Mouse (Mus musculus) embryonic fibroblast, embryonic 13.5 days (primary cell): ENCODE data around the gene Mcl1. TPM values are rescaled to one million over a fixed set of nuclear protein-coding genes. Genes with fewer than 3 reads are reported as not detected.
A peak's percentile ranks its signal among the peaks of the same experiment; 100 is the strongest.
"Not testable (repeated sequence)": the region's sequence is repeated elsewhere in the genome, so short reads cannot be mapped to it uniquely, and the experiment has no call there.

Source experiments
- H3K27ac ChIP-seq: 2 replicates; pipeline ENCODE4 v1.5.1; 2012; ENCODE audit warnings: low read length, control low read depth, inconsistent platforms; ENCODE audit not compliant: insufficient read depth
- H3K4me1 ChIP-seq: 2 replicates; pipeline ENCODE4 v1.6.1; 2011; ENCODE audit warnings: low read length; ENCODE audit not compliant: control insufficient read depth, insufficient read depth
- H3K4me3 ChIP-seq: 2 replicates; pipeline ENCODE4 v1.5.1; 2011; ENCODE audit warnings: mild to moderate bottlenecking, control low read depth, low read length; ENCODE audit not compliant: insufficient read depth
- CTCF ChIP-seq: IDR thresholded peaks from 2 replicates; pipeline ENCODE4 v1.5.1; 2011; ENCODE audit warnings: mild to moderate bottlenecking, control low read depth, low read length, moderate library complexity, borderline replicate concordance; ENCODE audit not compliant: insufficient read depth
- POLR2A ChIP-seq: IDR thresholded peaks from 2 replicates; pipeline ENCODE4 v1.6.1; 2011; ENCODE audit warnings: low read depth, mild to moderate bottlenecking, control low read depth, low read length, moderate library complexity
- polyA plus RNA-seq: library from polyadenylated mRNA; stranded (reverse); fragments of >200 nt; gene quantifications from 2 replicates; pipeline ENCODE4 v1.2.4, GENCODE M21; 2011; ENCODE audit warnings: low read depth; ENCODE audit not compliant: missing spikeins, insufficient read length

Mcl1 gene
- polyA plus RNA-seq, 1 experiment, result 118 TPM

DNA sequence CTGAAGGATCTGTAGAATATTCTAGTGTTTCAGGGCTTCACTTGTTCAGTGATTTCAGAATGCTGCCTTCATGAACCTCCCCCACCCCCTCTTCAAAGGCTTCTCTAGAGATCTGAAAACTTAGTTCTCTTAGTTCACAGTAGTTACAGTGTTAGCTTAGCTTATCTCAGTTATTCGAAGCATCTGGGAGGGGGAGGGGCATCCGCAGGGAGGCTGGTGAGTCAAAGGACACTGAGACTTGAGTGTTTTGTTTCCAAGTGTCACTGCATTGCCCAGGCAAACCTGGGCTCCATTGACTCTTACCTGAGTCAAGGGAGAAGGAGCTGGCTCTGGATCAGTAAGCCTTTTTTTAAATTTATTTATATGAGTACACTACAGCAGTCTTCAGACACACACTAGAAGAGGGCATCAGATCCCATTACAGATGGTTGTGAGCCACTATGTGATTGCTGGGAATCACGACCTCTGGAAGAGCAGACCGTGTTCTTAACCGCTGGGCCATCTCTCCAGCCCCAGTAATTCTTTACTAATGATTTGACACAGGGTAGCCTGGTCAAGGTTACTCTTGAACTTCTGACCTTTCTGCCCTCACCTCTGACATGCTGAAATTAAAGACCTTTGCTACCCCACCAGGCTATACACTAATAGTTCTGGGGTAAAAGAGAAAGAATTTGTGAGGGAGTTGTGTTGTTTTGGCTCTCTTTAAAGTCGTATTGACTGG is 7.7 kb downstream of the Mcl1 start:
- no peak overlapping the region for H3K4me3 ChIP-seq
- H3K27ac ChIP-seq, result peak overlapping the region; percentile 98
- peaks cover 39% of the 10 kb centered on the region for H3K4me1 ChIP-seq
- TF ChIP-seq POLR2A, result 0 out of 2 replicates have a peak, but pooled peaks have one; percentile 10
- no peak for TF ChIP-seq CTCF

DNA sequence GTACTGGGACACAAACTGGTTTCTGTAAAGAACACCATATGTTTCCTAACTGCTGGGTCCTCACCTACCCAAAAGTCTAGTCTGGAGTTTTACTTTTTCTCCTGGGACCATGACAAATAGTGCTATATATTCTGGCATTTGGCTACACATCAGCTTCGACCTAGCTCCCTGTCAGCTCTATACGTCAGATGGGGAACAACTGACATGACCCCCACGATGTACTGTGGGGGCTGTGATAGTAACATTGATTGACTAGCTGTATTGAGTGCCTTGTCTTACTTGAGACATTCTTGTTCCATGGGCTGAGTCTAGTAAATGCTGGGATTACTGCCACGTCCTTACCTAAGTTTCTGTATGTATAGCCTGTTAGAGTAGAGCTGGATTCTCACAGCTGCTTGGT is 8.9 kb downstream of the Mcl1 start:
- TF ChIP-seq POLR2A (0 out of 2 replicates have a peak, but pooled peaks have one; percentile 20), CTCF (no peak)
- Histone ChIP-seq H3K27ac (peak overlapping the region; percentile 98), H3K4me1 (peaks cover 42% of the 10 kb centered on the region), H3K4me3 (no peak overlapping the region)

DNA sequence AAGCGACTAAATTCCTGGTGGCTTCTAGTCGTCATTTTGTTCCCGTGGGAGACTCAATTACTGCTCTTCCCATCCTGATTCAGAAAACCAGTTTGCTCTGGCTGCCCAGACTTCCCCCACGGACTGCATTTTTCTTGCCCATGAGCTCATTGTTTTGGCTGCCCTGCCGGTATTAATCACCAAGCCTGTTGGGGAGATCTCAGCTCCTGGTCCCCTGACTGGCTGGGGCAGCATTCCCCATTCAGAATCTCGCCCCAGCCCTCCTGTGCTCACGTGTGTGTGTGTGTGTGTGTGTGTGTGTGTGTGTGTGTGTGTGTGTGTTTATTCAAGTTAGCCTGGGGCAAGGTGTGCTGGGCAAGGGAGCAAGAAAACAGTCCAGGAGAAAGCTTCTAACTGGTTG is 9.4 kb downstream of the Mcl1 start:
- no peak overlapping the region for H3K4me3 ChIP-seq
- TF ChIP-seq CTCF (no peak), POLR2A (no peak)
- H3K4me1 ChIP-seq, result peaks cover 43% of the 10 kb centered on the region
- peak overlapping the region; percentile 98 for H3K27ac ChIP-seq

DNA sequence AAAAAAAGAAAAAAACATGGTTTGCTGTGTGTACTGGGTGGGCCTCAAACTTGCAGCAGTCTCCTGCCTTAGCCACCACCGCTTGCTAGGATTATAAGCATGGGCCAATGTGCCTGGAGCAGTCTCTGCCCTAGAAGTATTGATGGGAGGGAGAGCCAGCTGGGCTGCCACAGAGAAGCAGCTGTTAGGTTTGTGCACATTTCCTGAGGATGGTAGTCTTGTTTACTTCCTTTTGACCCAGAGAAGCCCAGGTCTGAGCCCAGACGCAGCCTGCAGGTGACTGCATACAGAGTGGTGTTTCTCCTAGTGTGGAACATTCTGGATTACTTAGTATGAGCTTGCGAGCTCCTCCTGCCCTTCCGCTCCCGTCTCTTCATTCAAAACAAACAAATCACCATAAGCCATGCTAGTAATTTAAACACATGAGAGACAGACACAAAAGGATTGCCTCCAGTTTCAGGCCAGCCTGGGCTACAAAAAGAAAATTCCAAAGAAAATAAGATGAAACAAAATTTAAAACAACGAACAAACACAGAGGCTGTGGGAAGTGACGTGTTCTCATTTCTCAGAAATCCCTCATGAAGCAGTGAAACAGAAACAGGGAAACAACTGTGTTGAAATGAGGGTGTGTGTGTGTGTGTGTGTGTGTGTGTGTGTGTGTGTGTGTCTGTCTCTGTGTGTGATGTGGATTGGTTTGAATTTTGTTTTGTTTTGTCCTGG is 10.2 kb downstream of the Mcl1 start:
- H3K4me1 ChIP-seq, result peaks cover 40% of the 10 kb centered on the region
- no peak overlapping the region for H3K4me3 ChIP-seq
- peak overlapping the region; percentile 57 for H3K27ac ChIP-seq
- TF ChIP-seq CTCF, result no peak
- no peak for TF ChIP-seq POLR2A

GRCm38 (mm10) chr3:95669309-95669665 is 10.7 kb downstream of the Mcl1 start:
- Histone ChIP-seq H3K4me1 (peaks cover 37% of the 10 kb centered on the region), H3K4me3 (no peak overlapping the region), H3K27ac (0 out of 2 replicates have a peak overlapping the region, but pooled peaks have one; percentile 3)
- TF ChIP-seq POLR2A (no peak), CTCF (no peak)

DNA sequence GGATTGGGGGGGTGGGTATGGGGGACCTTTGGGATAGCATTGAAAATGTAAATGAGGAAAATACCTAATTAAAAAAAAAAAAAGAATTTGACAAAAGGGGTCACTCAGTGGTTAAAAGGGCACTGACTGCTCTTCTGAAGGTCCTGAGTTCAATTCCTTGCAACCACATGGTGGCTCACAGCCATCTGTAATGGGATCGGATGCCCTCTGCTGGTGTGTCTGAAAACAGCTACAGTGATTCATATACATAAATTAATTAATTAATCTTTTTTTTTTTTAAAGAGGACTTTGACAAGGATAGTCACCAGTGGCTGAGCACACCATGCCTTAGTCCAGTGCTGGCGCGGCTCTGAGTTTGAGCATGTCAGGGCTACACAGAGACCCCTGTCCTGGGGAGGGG is 11.8 kb downstream of the Mcl1 start:
- H3K4me1 ChIP-seq, result peaks cover 39% of the 10 kb centered on the region
- not testable (repeated sequence) for H3K27ac ChIP-seq, H3K4me3 ChIP-seq

- no peak overlapping the region for H3K27ac ChIP-seq
- TF ChIP-seq CTCF (no peak), POLR2A (no peak)
- H3K4me1 ChIP-seq, result peaks cover 40% of the 10 kb centered on the region
- H3K4me3 ChIP-seq, result no peak overlapping the region
Measured at GRCm38 (mm10) chr3:95671201-95671600, 12.6 kb downstream of the Mcl1 start.

DNA sequence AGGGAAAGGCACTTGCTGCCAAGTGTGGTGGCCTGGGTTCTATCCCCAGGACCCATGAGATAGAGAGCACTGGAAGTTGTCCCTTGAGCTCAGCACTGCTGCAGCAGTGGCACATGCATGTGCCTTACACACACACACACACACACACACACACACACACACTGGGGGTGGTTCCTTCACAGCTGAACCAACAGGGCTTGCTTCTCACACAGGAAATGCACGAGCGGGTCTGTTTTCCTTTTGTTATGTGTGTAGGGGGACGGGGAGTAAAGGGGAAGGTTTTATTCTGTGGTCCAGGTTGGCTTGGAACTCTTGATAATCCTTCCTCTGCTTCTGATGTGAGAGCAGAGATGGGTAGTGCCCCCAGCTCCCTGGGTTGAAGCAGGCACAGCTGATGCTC is 13.9 kb downstream of the Mcl1 start:
- Histone ChIP-seq H3K27ac (peak overlapping the region; percentile 100), H3K4me3 (no peak overlapping the region), H3K4me1 (peaks cover 32% of the 10 kb centered on the region)
- TF ChIP-seq CTCF, result no peak
- 0 out of 2 replicates have a peak, but pooled peaks have one; percentile 16 for TF ChIP-seq POLR2A

DNA sequence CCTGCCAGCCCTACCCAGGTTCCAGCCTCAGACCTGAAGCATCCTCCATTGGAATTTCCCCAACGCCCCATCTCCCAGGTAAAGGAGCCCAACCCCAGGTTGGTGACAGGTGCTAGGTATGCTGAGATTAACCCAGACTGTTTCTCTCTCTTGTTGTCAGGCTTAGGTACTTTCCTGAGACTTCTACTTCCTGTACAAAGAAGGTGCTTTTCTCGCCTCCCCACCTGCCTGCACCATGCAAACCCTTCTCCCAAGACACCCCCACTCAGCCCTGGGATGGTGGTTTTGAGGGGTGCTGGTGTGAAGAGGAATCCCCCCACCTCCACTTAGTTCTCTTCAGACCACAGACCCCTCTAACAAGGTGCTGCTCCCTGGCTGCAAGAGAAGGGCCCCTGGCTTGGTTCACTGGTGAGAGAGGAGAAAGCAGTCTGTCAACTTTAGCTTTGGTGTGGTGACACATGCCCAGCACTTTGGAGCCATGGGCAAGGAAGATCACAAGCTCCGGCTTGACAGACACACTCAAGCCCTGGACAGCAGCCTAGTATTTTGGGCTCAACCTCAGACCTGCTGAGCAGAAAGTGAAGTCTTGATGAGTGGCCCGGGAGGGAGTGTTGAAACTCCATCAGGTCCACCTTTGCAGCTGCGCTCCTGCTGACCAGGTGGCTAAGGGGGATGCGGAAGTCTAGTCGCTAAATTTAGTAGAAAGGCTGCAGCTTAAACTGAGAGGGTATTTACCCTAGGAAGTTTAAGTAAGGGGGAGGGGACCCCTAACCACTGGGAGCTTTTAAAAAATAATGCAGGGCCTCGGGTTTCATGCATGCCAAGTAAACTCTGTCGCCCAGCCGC is 14.5 kb downstream of the Mcl1 start:
- TF ChIP-seq POLR2A (no peak), CTCF (no peak)
- H3K27ac ChIP-seq, result peak overlapping the region; percentile 100
- H3K4me3 ChIP-seq, result no peak overlapping the region
- H3K4me1 ChIP-seq, result peaks cover 28% of the 10 kb centered on the region

DNA sequence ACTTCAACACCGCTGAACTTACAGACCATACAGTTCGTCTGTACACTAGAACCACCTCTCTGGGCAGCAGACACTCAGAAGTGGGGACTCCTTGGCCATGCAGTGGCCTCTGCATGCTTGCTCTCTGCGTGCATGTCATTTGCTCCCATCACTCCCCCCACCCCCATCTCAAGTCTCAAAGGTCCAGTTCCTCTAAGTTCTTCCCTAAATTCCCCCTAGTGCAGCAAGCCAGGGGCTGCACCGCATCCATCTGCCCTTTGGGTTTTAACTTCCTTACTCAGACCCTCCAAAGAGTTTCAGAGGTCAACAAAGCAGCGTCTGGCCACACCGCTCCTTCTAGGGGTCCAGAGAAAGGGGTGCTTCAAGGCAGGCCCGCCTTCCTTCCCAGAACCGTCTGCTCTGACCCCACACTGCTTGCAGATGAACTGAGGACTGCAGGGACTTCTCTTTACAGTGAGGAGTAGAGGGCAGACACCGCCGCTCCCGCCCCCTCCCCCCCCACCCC is 15.2 kb downstream of the Mcl1 start:
- Histone ChIP-seq H3K27ac (peak overlapping the region; percentile 100), H3K4me3 (no peak overlapping the region), H3K4me1 (peaks cover 25% of the 10 kb centered on the region)
- no peak for TF ChIP-seq CTCF
- peak; percentile 45 for TF ChIP-seq POLR2A
